Comparison of ENCODE assay signal across 20 mouse cellular contexts in the genomic region with DNA sequence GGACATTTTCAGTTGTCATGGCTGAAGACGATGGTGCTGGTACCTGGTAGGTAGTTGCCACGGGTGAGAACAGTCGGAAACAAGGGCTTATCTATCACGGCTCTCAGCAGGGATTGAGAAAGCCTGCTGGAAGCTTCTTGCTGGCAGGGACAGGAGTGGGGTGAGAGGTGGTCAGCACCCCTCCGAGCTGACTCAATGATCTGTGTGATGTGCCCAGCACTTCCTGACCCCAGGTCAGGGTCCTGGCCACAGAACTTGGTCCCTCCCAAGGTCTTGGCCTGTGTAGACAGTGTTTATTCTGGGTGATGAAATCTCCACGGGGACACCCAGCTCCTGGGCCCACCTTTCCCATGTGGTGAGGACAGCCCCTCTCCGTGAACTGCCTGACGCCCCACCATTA. TPM values are rescaled to one million over a fixed set of nuclear protein-coding genes. Genes with fewer than 3 reads are reported as not detected.
A peak's percentile ranks its signal among the peaks of the same experiment; 100 is the strongest.
DNase-seq lines count a peak whose midpoint lies in the region; ATAC-seq and TF ChIP-seq lines count a peak whose summit lies in the region.
"Had no signal": no experiment of that assay in that cellular context is flagged by ENCODE, and none has a peak within 500 bp of the region (broad histone marks: within the 10 kb centered on the region; RNA-seq: fewer than 3 reads in every experiment).

No protein-coding gene starts in this region.

- 72% methylated on average over 8 of the region's 8 CpGs for WGBS in kidney, embryonic 15.5 days
- WGBS in liver, embryonic 12.5 days (ENCODE audit: insufficient replicate concordance), result 56% methylated on average over 8 of the region's 8 CpGs
- WGBS in liver, postnatal 0 days (ENCODE audit: insufficient replicate concordance), result 52% methylated on average over 8 of the region's 8 CpGs
- 79% methylated on average over 8 of the region's 8 CpGs for WGBS in midbrain, embryonic 16.5 days

- no peak for TF ChIP-seq CTCF in liver, postnatal 0 days (IDR thresholded peaks at IDR 0.05; ENCODE audit: low read depth)

- no peak overlapping the region for H3K9ac ChIP-seq in kidney, embryonic 15.5 days
- no peak overlapping the region for H3K9ac ChIP-seq in liver, embryonic 12.5 days
- no peak overlapping the region; the same call in 1 of the 2 replicates for H3K9ac ChIP-seq in liver, postnatal 0 days (replicated peaks)
- H3K9ac ChIP-seq in midbrain, embryonic 16.5 days (ENCODE audit: low read depth, low read length), result no peak overlapping the region
- H3K9ac ChIP-seq: heart, embryonic 15.5 days; intestine, embryonic 15.5 days; limb, embryonic 15.5 days had no signal

- H3K9me3 ChIP-seq in kidney, embryonic 15.5 days (replicated peaks), result no peaks in the 10 kb centered on the region
- H3K9me3 ChIP-seq in liver, embryonic 12.5 days (replicated peaks), result no peaks in the 10 kb centered on the region
- H3K9me3 ChIP-seq in liver, postnatal 0 days (ENCODE audit: low read length), result no peaks in the 10 kb centered on the region
- no peaks in the 10 kb centered on the region for H3K9me3 ChIP-seq in midbrain, embryonic 16.5 days (replicated peaks; ENCODE audit: control insufficient read depth, low read length, poor library complexity, severe bottlenecking)
- H3K9me3 ChIP-seq: embryonic facial prominence, embryonic 10.5 days; heart, embryonic 15.5 days; intestine, embryonic 15.5 days; limb, embryonic 15.5 days had no signal

- ATAC-seq in kidney, embryonic 15.5 days (replicated peaks; ENCODE audit: low FRiP score), result peak; percentile 30; the same call in 1 of the 2 replicates
- ATAC-seq in liver, embryonic 12.5 days, result peak; percentile 38
- peak; percentile 38 for ATAC-seq in liver, postnatal 0 days
- ATAC-seq in midbrain, embryonic 16.5 days, result no peak
- ATAC-seq: hindbrain, embryonic 16.5 days; intestine, embryonic 15.5 days had no signal

- no peak for DNase-seq in kidney, postnatal 36 days
- DNase-seq in liver, postnatal 0 days, result no peak
- DNase-seq in heart, postnatal 4 days, result no peak
- no peak for DNase-seq in natural killer cell, adult 2 months (ENCODE audit: low spot score in 2 of 2)

- no peak overlapping the region for H3K4me2 ChIP-seq in kidney, embryonic 15.5 days
- H3K4me2 ChIP-seq in liver, embryonic 12.5 days, result no peak overlapping the region
- H3K4me2 ChIP-seq in liver, postnatal 0 days (ENCODE audit: low read depth, low read length), result no peak overlapping the region
- H3K4me2 ChIP-seq in midbrain, embryonic 16.5 days (ENCODE audit: low read length), result no peak overlapping the region
- H3K4me2 ChIP-seq: heart, embryonic 15.5 days; intestine, embryonic 15.5 days; limb, embryonic 15.5 days; midbrain, embryonic 11.5 days had no signal

- no peaks in the 10 kb centered on the region for H3K27me3 ChIP-seq in kidney, embryonic 15.5 days
- no peaks in the 10 kb centered on the region for H3K27me3 ChIP-seq in liver, embryonic 12.5 days (replicated peaks)
- no peaks in the 10 kb centered on the region for H3K27me3 ChIP-seq in liver, postnatal 0 days (ENCODE audit: insufficient read depth, low read length)
- H3K27me3 ChIP-seq in midbrain, embryonic 16.5 days (ENCODE audit: control insufficient read depth, insufficient read depth, low read depth, low read length), result no peaks in the 10 kb centered on the region
- H3K27me3 ChIP-seq: heart, embryonic 15.5 days; intestine, embryonic 15.5 days; limb, embryonic 15.5 days had no signal

- H3K4me1 ChIP-seq in kidney, embryonic 15.5 days, result 0 out of 2 replicates have a peak, but pooled peaks cover 2% of the 10 kb centered on the region
- peaks cover 24% of the 10 kb centered on the region for H3K4me1 ChIP-seq in liver, embryonic 12.5 days
- H3K4me1 ChIP-seq in liver, postnatal 0 days (ENCODE audit: insufficient read depth), result peaks cover 21% of the 10 kb centered on the region
- no peaks in the 10 kb centered on the region for H3K4me1 ChIP-seq in midbrain, embryonic 16.5 days (ENCODE audit: control insufficient read depth, insufficient read depth, low read length)
- H3K4me1 ChIP-seq: heart, embryonic 15.5 days; limb, embryonic 15.5 days had no signal

- no peak overlapping the region for H3K4me3 ChIP-seq in kidney, embryonic 15.5 days (replicated peaks)
- no peak overlapping the region for H3K4me3 ChIP-seq in liver, embryonic 12.5 days
- H3K4me3 ChIP-seq in liver, postnatal 0 days (ENCODE audit: low read depth, low read length), result no peak overlapping the region
- no peak overlapping the region for H3K4me3 ChIP-seq in midbrain, embryonic 16.5 days (ENCODE audit: low read depth, low read length)
- H3K4me3 ChIP-seq: embryonic facial prominence, embryonic 10.5 days; heart, embryonic 15.5 days; intestine, embryonic 15.5 days; limb, embryonic 15.5 days had no signal

- TF ChIP-seq EP300 in liver, postnatal 0 days (IDR thresholded peaks at IDR 0.05; ENCODE audit: low read depth), result no peak

- H3K27ac ChIP-seq in kidney, embryonic 15.5 days, result no peak overlapping the region
- peak overlapping the region; percentile 26; the same call in 1 of the 2 replicates for H3K27ac ChIP-seq in liver, embryonic 12.5 days
- H3K27ac ChIP-seq in liver, postnatal 0 days (ENCODE audit: low read depth), result peak overlapping the region; percentile 48
- H3K27ac ChIP-seq in midbrain, embryonic 16.5 days (ENCODE audit: low read length), result no peak overlapping the region
- H3K27ac ChIP-seq: embryonic facial prominence, embryonic 10.5 days; heart, embryonic 15.5 days; limb, embryonic 15.5 days had no signal

- no peaks in the 10 kb centered on the region for H3K36me3 ChIP-seq in kidney, embryonic 15.5 days
- 0 out of 2 replicates have a peak, but pooled peaks cover 5% of the 10 kb centered on the region for H3K36me3 ChIP-seq in liver, embryonic 12.5 days
- no peaks in the 10 kb centered on the region; the same call in none of the 2 replicates for H3K36me3 ChIP-seq in liver, postnatal 0 days (replicated peaks; ENCODE audit: insufficient read depth, low read length)
- no peaks in the 10 kb centered on the region for H3K36me3 ChIP-seq in midbrain, embryonic 16.5 days (ENCODE audit: control insufficient read depth, insufficient read depth, low read length)
- H3K36me3 ChIP-seq: heart, embryonic 15.5 days; intestine, embryonic 15.5 days; limb, embryonic 15.5 days had no signal

RNA-seq across cellular contexts. Expression of gene Mogat2, which starts 9.6 kb away (rescaled TPM):
- polyA plus RNA-seq in kidney, embryonic 15.5 days (2015; fragmentation: Nextera tagmentation; extraction: Ambion mirVana), result 6.6 and 7.7 TPM in 2 replicates
- polyA plus RNA-seq in liver, embryonic 12.5 days (2016; fragmentation: Nextera tagmentation; extraction: Ambion mirVana), result 28.8 and 33.9 TPM in 2 replicates
- 3.9 and 4.0 TPM in 2 replicates for polyA plus RNA-seq in liver, postnatal 0 days (2015; fragmentation: Nextera tagmentation; extraction: Ambion mirVana)
- not detected for total RNA-seq in heart, postnatal 4 days (2021)
- polyA plus RNA-seq in midbrain, embryonic 16.5 days (2015; fragmentation: Nextera tagmentation; extraction: Ambion mirVana), result 1.1 and 1.2 TPM in 2 replicates
- total RNA-seq: heart, adult 8-10 months; heart, postnatal 36 days; left cerebral cortex, postnatal 36 days; MEL; neutrophil, adult 5-6 weeks had no signal
- polyA plus RNA-seq: testis, adult 2 months had no signal

RNA-seq across cellular contexts. Expression of gene Map6, which starts 38.4 kb away (rescaled TPM):
- polyA plus RNA-seq in kidney, embryonic 15.5 days (2015; fragmentation: Nextera tagmentation; extraction: Ambion mirVana), result 2.1 and 4.2 TPM in 2 replicates
- 0.13 and 0.25 TPM in 2 replicates for polyA plus RNA-seq in liver, embryonic 12.5 days (2016; fragmentation: Nextera tagmentation; extraction: Ambion mirVana)
- polyA plus RNA-seq in liver, postnatal 0 days (2015; fragmentation: Nextera tagmentation; extraction: Ambion mirVana), result 0.06 TPM in 2 replicates
- 1 to 10 TPM; 4.6 to 4.8 TPM for total RNA-seq in heart, postnatal 4 days (2021)
- 140 and 155 TPM in 2 replicates for polyA plus RNA-seq in midbrain, embryonic 16.5 days (2015; fragmentation: Nextera tagmentation; extraction: Ambion mirVana)
- total RNA-seq: megakaryocyte progenitor cell, adult 5-6 weeks; MEL had no signal

RNA-seq across cellular contexts. Expression of gene Dgat2, which starts 46.3 kb away (rescaled TPM):
- polyA plus RNA-seq in kidney, embryonic 15.5 days (2015; fragmentation: Nextera tagmentation; extraction: Ambion mirVana), result 29.0 and 31.2 TPM in 2 replicates
- polyA plus RNA-seq in liver, embryonic 12.5 days (2016; fragmentation: Nextera tagmentation; extraction: Ambion mirVana), result 57.5 and 59.3 TPM in 2 replicates
- 226 and 249 TPM in 2 replicates for polyA plus RNA-seq in liver, postnatal 0 days (2015; fragmentation: Nextera tagmentation; extraction: Ambion mirVana)
- 10 to 100 TPM; 69.7 to 78.2 TPM for total RNA-seq in heart, postnatal 4 days (2021)
- polyA plus RNA-seq in midbrain, embryonic 16.5 days (2015; fragmentation: Nextera tagmentation; extraction: Ambion mirVana), result 22.0 and 24.0 TPM in 2 replicates

Comparison
In these comparisons a context has a peak if more than half of its experiments do, and no peak if none do; other contexts are left out.
1. H3K27ac ChIP-seq: peak in liver, embryonic 12.5 days (single experiment) and liver, postnatal 0 days (single experiment); none in kidney, embryonic 15.5 days (single experiment) and midbrain, embryonic 16.5 days (single experiment).
2. RNA of gene Map6, which starts 38.4 kb away (polyA plus RNA-seq): 140 to 155 TPM in midbrain, embryonic 16.5 days; 2.1 to 4.2 TPM in kidney, embryonic 15.5 days, 0.13 to 0.25 TPM in liver, embryonic 12.5 days and 0.06 TPM in liver, postnatal 0 days; every median in the first group is over 10 times any median in the second.